Mouse (Mus musculus) liver, embryonic 14.5 days (tissue): ENCODE measurements around the gene Ctnna2.

Experiments used
- CTCF ChIP-seq: IDR thresholded peaks from 2 replicates; pipeline ENCODE4 v1.5.1; 2016; ENCODE audit warnings: antibody characterized with exemption, low read depth, control low read depth
- EP300 ChIP-seq: IDR thresholded peaks from 2 replicates; pipeline ENCODE4 v1.6.1; 2016; ENCODE audit warnings: antibody characterized with exemption, low read depth

- no peak for TF ChIP-seq CTCF
- no peak for TF ChIP-seq EP300
Measured at GRCm38 (mm10) chr6:77157028-77157427, 822.5 kb downstream of the Ctnna2 start.
